Mouse (Mus musculus) intestine, postnatal 0 days (tissue): ENCODE results near the gene Apba2. TPM values are rescaled to one million over a fixed set of nuclear protein-coding genes. Genes with fewer than 3 reads are reported as not detected.

Experiments used
- ATAC-seq: fragments of 200-750 bp; cut with Nextera tagmentation; 2 replicates; pipeline ENCODE4 v1.8.0; 2017; ENCODE audit warnings: mild to moderate bottlenecking, moderate TSS enrichment, moderate library complexity
- H3K27ac ChIP-seq: fragments of 300-500 bp; sonication (generic); 2 replicates; pipeline ENCODE4 v1.5.1; 2014; ENCODE audit warnings: mild to moderate bottlenecking, low read depth, low read length, moderate library complexity
- H3K27me3 ChIP-seq: fragments of 300-500 bp; sonication (generic); replicated peaks from 2 replicates; pipeline ENCODE4 v1.6.1; 2014; ENCODE audit warnings: low read length, mixed read lengths; ENCODE audit not compliant: control insufficient read depth, insufficient read depth
- H3K36me3 ChIP-seq: fragments of 300-500 bp; sonication (generic); 2 replicates; pipeline ENCODE4 v1.6.1; 2014; ENCODE audit warnings: mild to moderate bottlenecking, moderate library complexity; ENCODE audit not compliant: control insufficient read depth, insufficient read depth
- H3K4me1 ChIP-seq: fragments of 300-500 bp; sonication (generic); replicated peaks from 2 replicates; pipeline ENCODE4 v1.6.1; 2014; ENCODE audit warnings: antibody characterized with exemption, low read length, mixed read lengths; ENCODE audit not compliant: control insufficient read depth, insufficient read depth
- H3K4me2 ChIP-seq: fragments of 300-500 bp; sonication (generic); replicated peaks from 2 replicates; pipeline ENCODE4 v1.6.1; 2014; ENCODE audit warnings: low read depth, mild to moderate bottlenecking, moderate library complexity
- H3K4me3 ChIP-seq: fragments of 300-500 bp; sonication (generic); 2 replicates; pipeline ENCODE4 v1.5.1; 2014; ENCODE audit warnings: low read depth, low read length
- H3K9ac ChIP-seq: fragments of 300-500 bp; sonication (generic); 2 replicates; pipeline ENCODE4 v1.6.1; 2014; ENCODE audit warnings: mild to moderate bottlenecking, low read depth, low read length
- H3K9me3 ChIP-seq: fragments of 300-500 bp; sonication (generic); 2 replicates; pipeline ENCODE4 v1.6.1; 2016; ENCODE audit warnings: mixed run types; ENCODE audit not compliant: control insufficient read depth
- CTCF ChIP-seq: sonication (generic); IDR thresholded peaks from 2 replicates; pipeline ENCODE4 v1.5.1; 2016; ENCODE audit warnings: low read depth, mild to moderate bottlenecking, control low read depth, antibody characterized with exemption, moderate library complexity
- WGBS: fragments of 180-500 bp; shearing (Covaris S2); extraction: QIAGEN DNeasy Blood & Tissue Kit; methylation state at CpG from one replicate; pipeline ENCODE4 v1.1.7; 2014; 5-methylcytosine and 5-hydroxymethylcytosine counted together
- polyA plus RNA-seq: library from polyadenylated mRNA; unstranded; fragments of >200 nt; fragmentation: Nextera tagmentation; extraction: Ambion mirVana; gene quantifications from 2 replicates; pipeline ENCODE4 v1.2.1, GENCODE M21; 2015

Apba2 gene
- polyA plus RNA-seq, 1 experiment from 2014 or later, result 4.3 TPM

DNA sequence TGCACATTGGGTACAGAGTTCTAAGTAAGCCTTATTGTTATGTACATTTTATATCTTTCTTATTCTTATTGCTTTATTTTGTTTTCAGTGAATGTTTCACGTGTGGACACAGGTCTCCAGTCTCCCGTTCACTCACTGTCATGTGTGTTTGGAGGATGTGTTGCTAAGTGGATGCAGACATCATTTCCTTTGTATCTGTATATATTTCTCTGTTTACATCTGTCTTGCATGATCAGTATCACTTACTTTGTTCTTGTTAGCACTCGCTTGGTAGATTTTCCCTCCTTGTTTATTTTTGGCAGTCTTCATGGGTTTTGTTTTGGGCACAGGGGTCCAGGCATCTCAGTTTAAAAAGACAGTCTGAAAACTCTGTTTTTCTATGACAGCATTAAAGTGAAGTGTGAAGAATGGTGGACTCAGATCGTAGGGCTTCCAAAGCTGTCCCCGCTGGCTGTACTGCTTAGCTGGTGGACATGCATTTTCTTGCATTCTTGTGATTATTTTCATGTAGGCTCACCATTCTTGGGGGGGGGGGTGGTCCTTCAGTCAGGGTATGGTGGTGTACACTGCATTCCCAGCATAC is 164.3 kb downstream of the Apba2 start:
- no peaks in the 10 kb centered on the region for H3K9me3 ChIP-seq
- no peak for TF ChIP-seq CTCF
- H3K4me3 ChIP-seq, result no peak overlapping the region
- 64% methylated on average over 5 of the region's 5 CpGs for WGBS
- no peak overlapping the region for H3K4me2 ChIP-seq
- no peaks in the 10 kb centered on the region for H3K36me3 ChIP-seq
- H3K27ac ChIP-seq, result no peak overlapping the region
- H3K9ac ChIP-seq, result no peak overlapping the region
- no peaks in the 10 kb centered on the region for H3K27me3 ChIP-seq
- no peaks in the 10 kb centered on the region for H3K4me1 ChIP-seq
- no peak for ATAC-seq

DNA sequence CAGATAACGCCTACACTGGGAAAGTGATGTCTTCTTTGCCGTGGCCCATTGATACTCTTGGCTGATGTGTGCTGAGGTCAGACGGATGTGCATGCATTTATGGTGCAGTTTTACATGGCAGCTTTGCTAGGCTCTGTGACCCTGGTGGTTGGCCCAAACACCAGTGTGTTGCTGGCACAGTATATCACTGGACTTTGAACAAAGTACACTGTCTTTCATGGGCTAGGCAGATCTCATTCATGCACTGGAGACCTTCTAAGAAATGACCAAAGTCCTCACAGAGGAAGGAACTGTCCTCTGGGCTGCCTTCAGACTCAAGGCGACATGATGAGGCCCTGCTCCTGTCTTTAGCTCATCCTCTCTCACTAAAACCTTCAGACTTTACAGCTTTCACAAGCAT is 166.5 kb downstream of the Apba2 start:
- 78% methylated on average over 4 of the region's 4 CpGs for WGBS

DNA sequence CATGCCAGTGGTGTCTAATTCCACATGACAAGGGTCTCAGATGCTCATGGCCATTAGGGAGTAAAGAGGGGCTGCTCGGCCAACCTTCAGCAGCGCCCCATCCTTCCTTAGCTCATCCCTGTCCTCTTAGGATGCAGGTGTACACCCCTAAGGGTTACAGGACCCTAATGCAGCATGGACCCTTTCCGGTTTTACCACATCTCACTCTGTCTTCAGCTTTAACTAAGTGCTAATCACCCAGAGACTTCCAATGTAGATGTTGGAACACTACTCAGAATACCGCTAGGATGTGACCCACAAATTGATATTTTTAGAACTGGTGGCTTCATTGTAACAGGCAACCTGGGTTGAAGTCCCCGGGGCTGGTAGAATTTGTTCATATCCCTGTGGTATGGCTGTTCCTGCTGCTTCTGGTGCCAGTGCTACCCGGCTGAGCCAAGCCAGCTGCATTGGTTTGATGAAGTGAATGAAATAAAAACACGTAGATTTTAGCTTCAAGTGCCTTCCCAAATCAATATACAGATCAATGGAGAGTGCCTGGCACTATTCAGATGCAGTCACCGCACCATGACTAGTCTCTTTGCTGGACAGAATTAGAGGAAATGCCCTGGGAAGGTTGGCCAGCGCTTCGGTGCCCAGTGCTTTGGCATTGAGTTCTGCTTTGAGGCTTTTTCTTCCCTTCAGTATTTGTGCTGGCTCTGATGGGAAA is 178.4 kb downstream of the Apba2 start:
- 94% methylated on average over 10 of the region's 10 CpGs for WGBS
- no peak for ATAC-seq
- no peak overlapping the region for H3K4me3 ChIP-seq

More for the DNA sequence above, 166.5 kb downstream of the Apba2 start:
- 0 out of 2 replicates have a peak, but pooled peaks have one; percentile 64 for ATAC-seq
- Histone ChIP-seq H3K4me3 (no peak overlapping the region), H3K4me1 (no peaks in the 10 kb centered on the region), H3K27ac (no peak overlapping the region), H3K27me3 (no peaks in the 10 kb centered on the region), H3K36me3 (no peaks in the 10 kb centered on the region), H3K9ac (no peak overlapping the region), H3K9me3 (no peaks in the 10 kb centered on the region), H3K4me2 (no peak overlapping the region)
- TF ChIP-seq CTCF, result no peak

DNA sequence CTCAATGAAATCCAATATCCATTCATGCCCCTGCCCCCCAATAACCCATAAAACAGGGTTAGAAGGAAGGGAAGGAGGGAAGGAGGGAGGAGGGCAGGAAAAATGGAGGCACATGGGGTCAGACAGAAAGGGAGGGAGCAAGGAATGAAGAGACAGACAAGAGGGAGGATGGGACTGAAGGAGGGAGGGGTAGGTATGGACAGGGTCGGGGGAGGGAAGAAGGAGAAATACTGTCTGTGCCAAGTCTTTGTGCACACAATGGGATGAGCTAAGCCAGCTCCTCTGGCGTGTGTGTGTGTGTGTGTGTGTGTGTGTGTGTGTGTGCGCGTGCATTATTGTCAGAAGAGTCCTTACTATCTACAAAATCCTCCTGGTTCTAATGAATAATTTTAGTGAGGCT is 183.4 kb downstream of the Apba2 start:
- Histone ChIP-seq H3K9ac (no peak overlapping the region), H3K4me2 (no peak overlapping the region), H3K27me3 (no peaks in the 10 kb centered on the region), H3K4me3 (no peak overlapping the region), H3K27ac (no peak overlapping the region), H3K36me3 (no peaks in the 10 kb centered on the region), H3K9me3 (no peaks in the 10 kb centered on the region), H3K4me1 (no peaks in the 10 kb centered on the region)
- ATAC-seq, result no peak
- no peak for TF ChIP-seq CTCF
- 79% methylated on average over 4 of the region's 4 CpGs for WGBS

More for the DNA sequence above, 178.4 kb downstream of the Apba2 start:
- no peak for TF ChIP-seq CTCF
- Histone ChIP-seq H3K9ac (no peak overlapping the region), H3K4me1 (no peaks in the 10 kb centered on the region), H3K36me3 (no peaks in the 10 kb centered on the region), H3K9me3 (no peaks in the 10 kb centered on the region), H3K27ac (no peak overlapping the region), H3K4me2 (no peak overlapping the region), H3K27me3 (no peaks in the 10 kb centered on the region)

DNA sequence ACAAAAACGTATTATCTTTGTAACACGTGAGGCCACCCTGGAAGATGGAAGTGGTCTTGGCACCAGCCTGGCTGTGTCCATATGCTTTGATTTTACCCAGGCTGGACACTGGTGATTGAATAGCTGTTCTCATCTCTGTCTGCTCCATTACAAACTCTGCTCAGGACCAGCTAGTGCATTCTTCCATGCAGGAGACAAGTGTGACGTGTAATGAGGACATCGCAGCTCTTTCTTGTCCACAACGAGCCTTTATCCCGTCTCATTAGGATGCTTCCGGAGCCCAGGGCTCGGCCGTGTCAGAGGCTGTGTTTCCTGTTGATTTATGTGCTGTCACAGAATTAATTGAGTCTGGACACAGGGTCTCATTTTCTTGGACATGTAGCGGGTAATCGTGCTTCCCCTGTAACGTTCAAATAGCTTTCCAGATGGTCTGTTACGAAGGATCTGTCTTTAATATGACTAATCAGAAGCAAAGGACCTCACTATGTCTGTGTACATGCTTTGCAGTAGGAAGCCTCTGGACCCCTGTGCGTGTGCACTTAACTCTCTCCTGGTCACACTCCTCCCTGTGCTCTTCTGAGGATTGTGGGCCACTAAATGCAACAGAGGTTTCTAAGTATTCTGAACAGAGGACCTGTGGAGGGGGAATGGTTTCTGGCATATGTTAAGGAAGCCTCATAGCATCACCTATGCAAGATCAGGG is 186.8 kb downstream of the Apba2 start:
- Histone ChIP-seq H3K36me3 (no peaks in the 10 kb centered on the region), H3K27ac (no peak overlapping the region), H3K9ac (no peak overlapping the region), H3K4me3 (no peak overlapping the region), H3K4me2 (no peak overlapping the region), H3K27me3 (no peaks in the 10 kb centered on the region), H3K9me3 (no peaks in the 10 kb centered on the region), H3K4me1 (no peaks in the 10 kb centered on the region)
- TF ChIP-seq CTCF, result no peak
- WGBS, result 77% methylated on average over 14 of the region's 14 CpGs
- ATAC-seq, result no peak

DNA sequence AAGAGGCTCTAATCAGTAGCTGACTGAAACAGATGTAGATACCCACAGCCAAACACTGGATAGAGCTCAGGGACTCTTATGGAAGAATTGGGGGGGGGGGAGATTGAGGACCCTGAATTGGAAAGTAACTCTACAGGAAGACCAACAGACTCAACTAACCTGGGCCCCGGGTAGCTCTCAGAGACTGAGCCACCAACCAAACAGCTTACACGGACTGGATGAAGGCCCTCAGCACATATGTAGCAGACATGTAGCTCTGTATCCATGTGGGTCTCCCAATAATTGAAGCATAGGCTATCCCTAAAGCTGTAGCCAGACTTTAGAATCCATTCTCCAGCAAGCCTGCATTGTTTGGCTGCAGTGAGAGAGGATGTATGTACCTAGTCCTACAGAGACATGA is 190.3 kb downstream of the Apba2 start:
- no peaks in the 10 kb centered on the region for H3K36me3 ChIP-seq
- ATAC-seq, result no peak
- 90% methylated on average over 2 of the region's 2 CpGs for WGBS
- no peaks in the 10 kb centered on the region for H3K9me3 ChIP-seq
- H3K9ac ChIP-seq, result no peak overlapping the region
- no peaks in the 10 kb centered on the region for H3K27me3 ChIP-seq
- H3K4me3 ChIP-seq, result no peak overlapping the region
- no peak for TF ChIP-seq CTCF
- H3K4me1 ChIP-seq, result no peaks in the 10 kb centered on the region
- H3K4me2 ChIP-seq, result no peak overlapping the region
- H3K27ac ChIP-seq, result no peak overlapping the region
